Mouse (Mus musculus): ENCODE data around the gene Plxna2. TPM values are rescaled to one million over a fixed set of nuclear protein-coding genes. Genes with fewer than 3 reads are reported as not detected.
A peak's percentile ranks its signal among the peaks of the same experiment; 100 is the strongest.

Plxna2 gene
- total RNA-seq, 2 experiments from 2014 or later: 80.9 to 82.4 TPM

- no peak for DNase-seq (ENCODE audit: low spot score in 2 of 2)
Measured at GRCm38 (mm10) chr1:194808681-194809080, 190.7 kb downstream of the Plxna2 start.

DNA sequence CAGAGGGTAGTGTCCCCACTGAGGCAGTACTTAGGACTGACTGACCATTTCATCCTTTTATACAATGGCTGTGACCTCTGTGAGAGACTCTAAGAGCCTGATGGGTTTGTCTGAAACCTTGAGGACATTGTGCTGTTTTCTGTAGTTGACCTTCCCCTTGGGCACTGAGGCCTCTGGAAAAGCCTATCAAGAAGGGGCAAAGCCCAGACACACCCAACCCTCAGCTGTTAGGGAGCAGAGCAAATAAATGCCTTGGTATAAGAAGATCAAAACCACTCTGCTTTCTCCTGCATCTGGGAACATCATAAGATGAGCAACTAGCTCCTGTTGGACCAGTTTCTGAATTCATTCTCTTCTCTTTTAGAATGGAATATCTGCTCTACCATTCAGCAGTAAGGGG lies 191.6 kb downstream of the Plxna2 start:
- no peak for DNase-seq (ENCODE audit: low spot score in 2 of 2)

DNA sequence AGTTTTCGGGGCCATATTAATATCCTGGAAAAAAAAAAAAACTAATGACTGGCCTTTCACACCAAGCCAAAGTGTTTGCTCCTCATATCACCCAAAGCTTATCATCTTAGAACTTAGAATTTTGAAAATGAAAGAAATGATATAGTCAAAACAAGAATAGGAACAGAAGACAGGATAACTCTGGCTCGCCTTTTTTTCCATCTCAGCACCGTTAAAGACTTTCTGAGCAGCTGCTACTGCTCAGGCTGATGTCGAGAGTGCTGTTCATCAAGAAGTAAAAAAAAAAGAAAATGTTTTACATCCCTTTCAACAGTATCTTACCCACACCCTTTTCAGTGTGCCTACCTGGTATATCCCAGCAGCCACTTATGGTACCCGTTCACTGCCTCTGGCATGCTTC lies 196.2 kb downstream of the Plxna2 start:
- DNase-seq (ENCODE audit: low spot score in 2 of 2): no peak

GRCm38 (mm10) chr1:194815547-194815946 lies 197.5 kb downstream of the Plxna2 start:
- peak in 1 of 2 experiments; percentile 18 for DNase-seq (ENCODE audit: low spot score in 2 of 2)

DNA sequence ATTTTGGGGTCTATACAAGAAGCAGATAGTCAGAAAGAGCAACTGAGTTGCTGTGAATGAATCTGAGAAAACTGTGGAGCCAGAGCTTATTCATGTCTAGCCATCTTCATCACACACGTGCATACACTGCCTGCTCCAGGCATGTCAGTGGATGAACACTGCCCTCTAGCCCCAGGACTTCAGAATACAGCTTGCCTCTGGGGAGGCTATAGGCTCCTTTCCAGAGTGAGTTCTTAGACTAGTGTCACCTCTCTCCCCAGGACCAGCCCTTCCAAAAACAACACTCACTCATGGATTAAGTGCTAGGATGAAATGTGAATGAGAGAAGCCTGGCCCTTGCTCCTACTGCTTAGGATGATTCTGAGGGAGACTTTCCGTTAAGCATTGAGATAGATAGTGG lies 198.9 kb downstream of the Plxna2 start:
- DNase-seq (ENCODE audit: low spot score in 2 of 2): peak; percentile 64 to 79

DNA sequence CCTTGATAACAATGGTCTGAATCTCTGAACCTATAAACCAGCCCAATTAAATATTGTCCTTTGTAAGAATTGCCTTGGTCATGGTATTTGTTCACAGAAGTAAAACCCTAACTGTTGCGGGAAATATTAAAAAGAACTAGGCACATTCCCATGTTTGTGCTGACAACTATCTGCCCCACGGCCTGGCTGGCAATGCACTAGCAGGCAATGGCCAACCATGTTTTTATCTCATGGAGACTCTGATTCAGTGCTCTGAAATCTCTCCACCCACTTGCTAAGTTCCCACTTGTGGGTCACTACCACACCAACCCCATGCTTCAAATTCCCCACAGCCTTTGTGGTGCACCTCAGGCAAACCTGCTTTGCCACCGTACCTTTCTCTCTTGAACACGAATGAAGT lies 202.9 kb downstream of the Plxna2 start:
- no peak for DNase-seq (ENCODE audit: low spot score in 2 of 2)

- DNase-seq (ENCODE audit: low spot score in 2 of 2): no peak
Measured at GRCm38 (mm10) chr1:194821721-194822120, 203.7 kb downstream of the Plxna2 start.

DNA sequence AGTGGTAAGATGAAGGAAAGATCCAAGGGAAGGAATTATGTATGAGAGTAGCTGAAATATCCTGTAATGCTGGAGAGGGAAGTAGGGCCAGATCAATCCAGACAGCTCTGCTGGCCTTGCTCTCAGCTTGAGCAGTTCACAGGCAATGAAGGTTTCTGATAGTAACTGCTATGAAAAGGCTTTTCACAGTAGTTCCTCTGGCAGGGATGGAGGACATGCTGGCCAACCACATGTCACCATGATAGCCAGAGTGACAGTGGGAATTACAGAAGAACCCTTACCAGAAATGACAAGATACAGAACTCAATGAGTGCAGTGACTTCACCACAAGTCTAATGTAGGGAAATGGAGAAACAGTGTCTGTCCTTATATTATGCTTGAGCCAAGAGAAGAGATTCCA lies 210.3 kb downstream of the Plxna2 start:
- DNase-seq (ENCODE audit: low spot score in 2 of 2): no peak

DNA sequence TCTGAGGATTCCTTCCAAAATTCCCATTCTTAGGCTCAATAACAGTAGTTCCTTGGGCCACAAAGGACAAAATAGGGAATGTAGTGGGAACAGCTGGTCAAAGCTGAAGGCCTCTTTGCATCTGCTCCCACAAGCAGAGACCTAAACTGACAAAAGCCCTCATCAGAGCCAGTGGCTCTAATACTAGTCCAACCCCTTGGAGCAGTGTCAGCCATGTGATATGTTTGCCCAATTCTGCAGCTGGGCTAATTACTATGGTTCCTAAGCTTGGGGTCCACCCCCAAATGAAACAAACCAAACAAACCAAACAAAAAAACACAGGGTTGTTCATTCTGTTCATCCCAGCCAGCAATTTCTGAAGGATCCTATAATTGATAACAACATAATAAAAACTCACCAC lies 217.2 kb downstream of the Plxna2 start:
- no peak for DNase-seq (ENCODE audit: low spot score in 2 of 2)

DNA sequence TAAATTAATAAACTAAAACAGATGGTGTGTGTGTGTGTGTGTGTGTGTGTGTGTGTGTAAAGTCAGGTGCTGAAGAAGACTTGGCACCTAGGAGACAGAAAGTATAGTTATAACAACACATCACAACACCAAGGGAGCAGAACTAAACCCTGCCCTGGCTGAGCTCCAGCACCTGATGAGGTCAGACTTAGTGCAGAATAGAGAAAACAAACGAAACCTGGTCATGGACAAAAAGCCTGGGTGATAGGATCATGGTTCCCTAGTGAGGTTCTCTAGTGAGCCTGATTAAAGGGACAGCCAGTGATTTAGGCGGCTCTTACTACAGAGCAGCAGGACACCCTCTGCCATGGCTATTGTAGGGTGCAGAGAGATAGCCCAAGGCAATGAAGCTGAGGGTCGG lies 218.2 kb downstream of the Plxna2 start:
- no peak for DNase-seq (ENCODE audit: low spot score in 2 of 2)

- no peak for DNase-seq (ENCODE audit: low spot score in 2 of 2)
Measured at GRCm38 (mm10) chr1:194836671-194837070, 218.7 kb downstream of the Plxna2 start.

GRCm38 (mm10) chr1:194839230-194839910 lies 221.4 kb downstream of the Plxna2 start:
- DNase-seq (ENCODE audit: low spot score in 2 of 2): peak; percentile 34 to 75

- DNase-seq (ENCODE audit: low spot score in 2 of 2): no peak
Measured at GRCm38 (mm10) chr1:194843020-194843419, 225.0 kb downstream of the Plxna2 start.

GRCm38 (mm10) chr1:194847014-194847413 lies 229.0 kb downstream of the Plxna2 start:
- no peak for DNase-seq (ENCODE audit: low spot score in 2 of 2)

GRCm38 (mm10) chr1:194851242-194852064 lies 233.4 kb downstream of the Plxna2 start:
- peak in 1 of 2 experiments; percentile 29 for DNase-seq (ENCODE audit: low spot score in 2 of 2)

DNA sequence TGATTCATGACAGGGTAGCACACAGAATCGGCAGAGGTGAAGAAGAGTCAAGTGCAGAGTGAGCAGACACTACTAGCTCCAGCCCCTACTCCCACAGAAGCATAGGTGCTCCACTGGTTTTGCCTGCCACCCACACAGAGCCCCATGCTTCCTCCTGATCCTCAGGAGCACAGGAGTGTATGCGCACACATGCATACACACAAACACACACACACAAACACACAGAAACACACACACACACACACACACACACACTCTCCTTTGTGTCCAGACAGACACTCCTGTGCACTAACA lies 234.0 kb downstream of the Plxna2 start:
- DNase-seq (ENCODE audit: low spot score in 2 of 2): no peak

Small RNA genes within 50 kb of the gene (microRNA-seq; reads per million reads assigned to microRNA genes)
- gene Mir3962: 0.28 to 0.68 reads per million in 2 experiments
